Mouse (Mus musculus) inflammation-experienced regulatory T-cells (primary cell): Measurements from ENCODE around the gene Pak6. TPM values are rescaled to one million over a fixed set of nuclear protein-coding genes. Genes with fewer than 3 reads are reported as not detected.

Experiments
- polyA plus RNA-seq, 2 experiments: library from polyadenylated mRNA; unstranded; fragments of 100-300 nt; shearing (Covaris generic); gene quantifications; one replicate each; pipeline ENCODE4 v1.2.1; 2017

Pak6 gene
- polyA plus RNA-seq, result 1 to 10 TPM in 1 of 2 experiments, under 1 TPM in 1; 0.98 to 4.6 TPM

GRCm38 (mm10) chr2:118662902-118663803, at the start of gene Pak6:
Gene Pak6 (plus strand): TSS chr2:118663303.

GRCm38 (mm10) chr2:118703913-118704730, 41.0 kb downstream of the Pak6 start, which contains the start of gene Ankrd63:
Gene Ankrd63 (minus strand): TSS chr2:118703963.

DNA sequence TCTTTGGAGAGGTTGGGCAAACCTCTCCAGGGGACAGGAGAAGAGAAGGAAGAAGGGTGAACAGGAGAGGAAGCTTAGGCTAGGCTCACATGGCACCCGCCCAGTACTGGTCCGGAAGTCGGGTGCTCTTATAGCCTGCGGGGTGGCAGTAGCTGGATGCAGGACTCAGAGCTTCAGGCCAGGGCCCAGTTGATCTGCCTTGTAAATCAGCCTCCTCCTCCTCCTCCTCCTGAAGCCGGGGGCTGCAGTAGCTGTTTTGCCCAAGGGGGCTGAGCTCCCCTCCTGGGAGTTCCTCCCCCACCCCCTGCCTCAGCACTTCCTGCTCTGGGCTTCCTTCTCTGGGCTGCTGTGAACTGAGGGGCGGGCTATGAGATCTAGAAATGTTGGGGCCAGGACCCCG, 65.2 kb downstream of the Pak6 start, which contains the start of gene Plcb2:
TSS of gene Plcb2 (minus strand) at position 102 of the 400 bp plus-strand sequence.

GRCm38 (mm10) chr2:118745232-118745884, 82.3 kb downstream of the Pak6 start, which contains the start of gene Inafm2:
Gene Inafm2 (plus strand): TSS chr2:118745758.

Other genes starting within 250 kb of the Pak6 start
- gene Srp14, start 183.6 kb upstream of the Pak6 start, polyA plus RNA-seq, result 100 to 1,000 TPM; 288 to 313 TPM
- 1 to 10 TPM; 2.3 to 4.3 TPM for gene Bmf, start 113.6 kb upstream of the Pak6 start, polyA plus RNA-seq
- gene Bub1b, start 65.1 kb upstream of the Pak6 start, polyA plus RNA-seq, result 1 to 10 TPM; 1.6 to 2.4 TPM
- not detected for gene Ankrd63, start 40.7 kb downstream of the Pak6 start, polyA plus RNA-seq
- gene Plcb2, start 65.1 kb downstream of the Pak6 start, polyA plus RNA-seq, result 10 to 100 TPM; 43.8 to 46.0 TPM
- 10 to 100 TPM; 11.0 to 14.9 TPM for gene Inafm2, start 82.5 kb downstream of the Pak6 start, polyA plus RNA-seq
- under 1 TPM in 1 of 2 experiments, not detected in 1; 0.07 TPM for gene Ccdc9b, start 99.4 kb downstream of the Pak6 start, polyA plus RNA-seq
- not detected for gene Phgr1, start 109.5 kb downstream of the Pak6 start, polyA plus RNA-seq
- 1 to 10 TPM in 1 of 2 experiments, under 1 TPM in 1; 0.18 to 4.6 TPM for gene Disp2, start 116.4 kb downstream of the Pak6 start, polyA plus RNA-seq
- 10 to 100 TPM in 1 of 2 experiments, 1 to 10 TPM in 1; 9.2 to 14.6 TPM for gene Knstrn, start 150.7 kb downstream of the Pak6 start, polyA plus RNA-seq
- 10 to 100 TPM; 60.4 to 62.3 TPM for gene Ivd, start 198.7 kb downstream of the Pak6 start, polyA plus RNA-seq
- 10 to 100 TPM; 18.1 to 22.5 TPM for gene Bahd1, start 237.1 kb downstream of the Pak6 start, polyA plus RNA-seq